Mouse (Mus musculus) stomach, postnatal 0 days (tissue): Measurements from ENCODE around the gene Pfdn2. TPM values are rescaled to one million over a fixed set of nuclear protein-coding genes. Genes with fewer than 3 reads are reported as not detected.

ENCODE experiments used
- ATAC-seq: fragments of 200-750 bp; cut with Nextera tagmentation; 2 replicates; pipeline ENCODE4 v1.8.0; 2017; ENCODE audit not compliant: low FRiP score, low TSS enrichment
- DNase-seq: peaks from one replicate; pipeline ENCODE4 v3.0.0-alpha.2; 2016; ENCODE audit warnings: low spot score
- H3K27ac ChIP-seq: fragments of 300-500 bp; sonication (generic); replicated peaks from 2 replicates; pipeline ENCODE4 v1.5.1; 2014; ENCODE audit warnings: mild to moderate bottlenecking, control low read depth
- H3K27me3 ChIP-seq: fragments of 300-500 bp; sonication (generic); 2 replicates; pipeline ENCODE4 v1.6.1; 2014; ENCODE audit warnings: low read length; ENCODE audit not compliant: control insufficient read depth, insufficient read depth
- H3K36me3 ChIP-seq: fragments of 300-500 bp; sonication (generic); 2 replicates; pipeline ENCODE4 v1.6.1; 2014; ENCODE audit warnings: low read length, mixed read lengths; ENCODE audit not compliant: control insufficient read depth, insufficient read depth
- H3K4me1 ChIP-seq: fragments of 300-500 bp; sonication (generic); replicated peaks from 2 replicates; pipeline ENCODE4 v1.6.1; 2014; ENCODE audit warnings: antibody characterized with exemption; ENCODE audit not compliant: control insufficient read depth, insufficient read depth
- H3K4me2 ChIP-seq: fragments of 300-500 bp; sonication (generic); replicated peaks from 2 replicates; pipeline ENCODE4 v1.6.1; 2014; ENCODE audit warnings: low read depth, mild to moderate bottlenecking, control low read depth, moderate library complexity
- H3K4me3 ChIP-seq: fragments of 300-500 bp; sonication (generic); 2 replicates; pipeline ENCODE4 v1.5.1; 2014; ENCODE audit warnings: low read depth, low read length, control low read depth
- H3K9ac ChIP-seq: fragments of 300-500 bp; sonication (generic); 2 replicates; pipeline ENCODE4 v1.6.1; 2014; ENCODE audit warnings: mild to moderate bottlenecking, low read length, control low read depth, mixed read lengths
- H3K9me3 ChIP-seq: fragments of 300-500 bp; sonication (generic); 2 replicates; pipeline ENCODE4 v1.6.1; 2016; ENCODE audit warnings: low read length; ENCODE audit not compliant: control insufficient read depth
- CTCF ChIP-seq: IDR thresholded peaks from 2 replicates; pipeline ENCODE4 v1.5.1; 2016; ENCODE audit warnings: antibody characterized with exemption, low read depth, mild to moderate bottlenecking, moderate library complexity
- EP300 ChIP-seq: optimal IDR thresholded peaks from 2 replicates; pipeline ENCODE3; 2016; ENCODE audit warnings: antibody characterized with exemption
- WGBS: fragments of 180-500 bp; shearing (Covaris S2); extraction: QIAGEN DNeasy Blood & Tissue Kit; methylation state at CpG from one replicate; pipeline ENCODE4 v1.1.7; 2014; 5-methylcytosine and 5-hydroxymethylcytosine counted together
- polyA plus RNA-seq: library from polyadenylated mRNA; unstranded; fragments of >200 nt; fragmentation: Nextera tagmentation; extraction: Ambion mirVana; gene quantifications from 2 replicates; pipeline ENCODE4 v1.2.1, GENCODE M21; 2015

Gene Pfdn2
- polyA plus RNA-seq, 1 experiment from 2014 or later = 71.1 TPM

DNA sequence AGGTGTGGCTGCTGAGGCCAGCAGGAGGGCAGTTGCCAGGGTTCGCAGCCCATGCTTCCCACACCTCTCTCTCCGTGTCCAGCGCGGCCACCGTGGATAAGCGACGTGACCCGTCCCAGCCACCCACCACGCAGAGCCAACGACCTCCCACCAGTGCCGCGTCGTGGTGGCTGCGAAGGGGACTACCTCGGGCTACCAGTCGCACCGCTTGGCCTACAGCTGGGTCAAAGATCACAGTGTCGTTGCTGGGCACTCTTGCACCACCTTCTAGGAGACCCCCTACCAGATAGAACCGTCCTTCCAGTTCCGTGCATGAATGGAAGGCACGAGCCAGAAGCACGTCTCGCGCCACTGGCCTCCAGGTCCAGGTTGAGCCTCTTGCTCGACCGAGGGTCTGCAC is 14.8 kb downstream of the Pfdn2 start:
- no peak for TF ChIP-seq EP300
- no peak for TF ChIP-seq CTCF
- Histone ChIP-seq H3K27ac (no peak overlapping the region), H3K36me3 (peaks cover 4% of the 10 kb centered on the region; the same call in 1 of the 2 replicates)

DNA sequence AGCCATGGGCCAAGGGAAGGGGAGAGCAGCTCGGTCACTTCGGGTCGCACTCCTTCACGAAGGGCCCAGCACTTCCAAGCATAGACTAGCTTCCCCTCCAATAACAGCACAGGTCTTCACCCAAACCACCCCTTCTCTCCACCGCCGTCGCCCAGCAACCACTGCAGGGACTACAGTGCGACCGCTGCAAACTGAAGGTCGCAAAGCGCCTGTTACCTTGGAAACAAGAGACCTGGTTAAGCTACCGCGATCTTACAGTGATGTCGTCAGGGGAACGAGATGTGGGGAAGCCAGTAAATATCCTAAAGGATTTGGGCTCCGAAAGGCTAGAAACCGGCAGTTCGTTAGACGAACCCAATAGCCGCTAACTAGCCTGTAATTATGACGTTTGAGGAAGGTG is 15.2 kb downstream of the Pfdn2 start, which contains the start of gene Klhdc9:
Gene Klhdc9, minus strand, starts transcription at position 143 of the 400 bp plus-strand sequence.
- no peaks in the 10 kb centered on the region for H3K9me3 ChIP-seq

More for the DNA sequence above, 14.8 kb downstream of the Pfdn2 start:
- H3K9me3 ChIP-seq = no peaks in the 10 kb centered on the region
- H3K4me2 ChIP-seq = peak overlapping the region; percentile 60
- DNase-seq (no peak), ATAC-seq (peak; percentile 31)
- H3K4me3 ChIP-seq = peak overlapping the region; percentile 45
- peak overlapping the region; percentile 63 for H3K9ac ChIP-seq
- WGBS = 10% methylated on average over 26 of the region's 26 CpGs
- H3K27me3 ChIP-seq = no peaks in the 10 kb centered on the region
- H3K4me1 ChIP-seq = no peaks in the 10 kb centered on the region

DNA sequence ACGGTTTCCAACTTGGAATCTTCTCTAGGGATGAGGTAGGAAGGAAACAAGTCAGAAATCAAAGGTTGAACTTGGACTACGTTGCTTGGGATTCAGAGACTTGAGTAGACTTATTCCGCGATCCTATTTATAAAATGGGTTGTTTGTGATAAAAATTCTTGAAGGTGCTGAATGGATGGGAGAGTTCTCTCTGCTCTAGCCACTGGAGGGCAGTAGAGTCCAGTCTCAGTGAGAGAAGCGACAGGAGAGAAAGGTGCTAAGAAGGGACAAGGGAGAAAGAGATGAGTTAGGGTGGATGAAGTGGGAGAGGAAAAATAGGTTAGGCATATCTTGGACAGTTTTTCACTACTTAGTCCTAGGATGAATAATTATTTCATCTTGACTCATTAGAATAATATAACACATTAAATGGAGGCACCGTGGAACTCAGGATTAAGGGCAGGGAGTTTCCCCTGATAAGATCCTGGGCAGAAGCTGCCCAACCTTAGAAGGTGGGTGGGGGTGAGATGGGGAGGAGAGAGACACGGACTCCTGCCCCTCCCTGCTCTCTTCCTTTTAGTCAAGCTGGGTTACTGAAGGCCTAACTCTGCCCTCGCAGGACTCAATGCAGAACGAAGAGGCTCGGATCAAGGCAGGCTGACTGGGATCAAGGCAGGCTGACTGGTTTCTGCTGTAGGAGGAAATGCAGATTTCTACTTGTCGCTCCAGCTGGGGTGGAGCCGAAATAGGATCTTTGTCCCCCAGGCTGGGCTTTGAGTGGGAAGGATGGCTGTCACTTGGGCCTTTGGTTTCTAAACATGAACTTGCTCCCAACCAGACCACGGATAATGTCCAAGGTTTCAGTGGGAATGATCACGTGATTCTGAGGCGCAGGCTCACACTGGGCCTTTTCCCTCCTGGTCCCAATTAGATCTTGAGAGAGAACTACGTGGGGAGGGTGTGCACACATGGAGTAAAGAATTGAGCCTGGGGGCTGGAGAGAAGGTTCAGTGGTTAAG is 15.9 kb downstream of the Pfdn2 start:
- H3K4me3 ChIP-seq = peak overlapping the region; percentile 45
- peak overlapping the region; percentile 60 for H3K4me2 ChIP-seq
- 28% methylated on average over 16 of the region's 16 CpGs for WGBS
- H3K27me3 ChIP-seq = no peaks in the 10 kb centered on the region
- no peaks in the 10 kb centered on the region for H3K9me3 ChIP-seq
- peaks cover 2% of the 10 kb centered on the region; the same call in 1 of the 2 replicates for H3K36me3 ChIP-seq
- H3K4me1 ChIP-seq = no peaks in the 10 kb centered on the region
- TF ChIP-seq CTCF = peak; percentile 96
- TF ChIP-seq EP300 = no peak
- peak; percentile 76 for DNase-seq
- peak overlapping the region; percentile 59 for H3K9ac ChIP-seq
- peak; percentile 65; the same call in 1 of the 2 replicates for ATAC-seq
- peak overlapping the region; percentile 72; the same call in 1 of the 2 replicates for H3K27ac ChIP-seq

More for the DNA sequence above, 15.2 kb downstream of the Pfdn2 start, which contains the start of gene Klhdc9:
- Histone ChIP-seq H3K9ac (peak within 1 kb of the TSS; percentile 63), H3K4me1 (no peaks in the 10 kb centered on the region), H3K27ac (peak within 1 kb of the TSS; percentile 72; the same call in 1 of the 2 replicates), H3K4me2 (peak within 1 kb of the TSS; percentile 60), H3K36me3 (peaks cover 4% of the 10 kb centered on the region; the same call in 1 of the 2 replicates), H3K27me3 (no peaks in the 10 kb centered on the region), H3K4me3 (peak within 1 kb of the TSS; percentile 45)
- 1% methylated on average over 21 of the region's 21 CpGs for WGBS
- no peak for TF ChIP-seq CTCF
- no peak for TF ChIP-seq EP300
- DNase-seq (peak; percentile 88), ATAC-seq (peak; percentile 94)

DNA sequence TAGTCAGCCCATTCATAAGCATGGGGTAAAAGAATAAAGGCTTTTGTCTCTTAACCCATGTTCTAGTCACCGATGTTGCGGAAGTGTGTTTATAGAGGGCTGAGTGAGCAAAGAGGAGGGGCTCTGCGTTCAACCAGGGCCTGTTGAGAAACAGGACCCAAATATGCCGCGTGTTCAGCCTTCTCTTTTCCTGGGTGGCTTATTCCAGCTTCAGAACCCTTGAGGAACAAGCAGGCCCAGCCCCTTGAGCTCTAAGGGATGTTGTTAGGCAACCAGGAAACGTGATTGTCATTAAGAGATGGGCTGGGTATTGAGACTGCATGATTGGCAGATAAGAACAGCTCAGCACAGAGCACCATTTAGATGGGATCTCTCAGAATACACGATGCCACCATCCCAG is 20.5 kb downstream of the Pfdn2 start:
- TF ChIP-seq CTCF = no peak
- no peak for TF ChIP-seq EP300
- ATAC-seq (no peak), DNase-seq (no peak)
- 47% methylated on average over 7 of the region's 7 CpGs for WGBS
- H3K27me3 ChIP-seq = no peaks in the 10 kb centered on the region
- H3K4me3 ChIP-seq = no peak overlapping the region
- peak overlapping the region; percentile 56; the same call in 1 of the 2 replicates for H3K27ac ChIP-seq
- H3K36me3 ChIP-seq = no peaks in the 10 kb centered on the region
- no peaks in the 10 kb centered on the region for H3K4me1 ChIP-seq
- H3K9ac ChIP-seq = no peak overlapping the region
- no peaks in the 10 kb centered on the region for H3K9me3 ChIP-seq
- no peak overlapping the region for H3K4me2 ChIP-seq

DNA sequence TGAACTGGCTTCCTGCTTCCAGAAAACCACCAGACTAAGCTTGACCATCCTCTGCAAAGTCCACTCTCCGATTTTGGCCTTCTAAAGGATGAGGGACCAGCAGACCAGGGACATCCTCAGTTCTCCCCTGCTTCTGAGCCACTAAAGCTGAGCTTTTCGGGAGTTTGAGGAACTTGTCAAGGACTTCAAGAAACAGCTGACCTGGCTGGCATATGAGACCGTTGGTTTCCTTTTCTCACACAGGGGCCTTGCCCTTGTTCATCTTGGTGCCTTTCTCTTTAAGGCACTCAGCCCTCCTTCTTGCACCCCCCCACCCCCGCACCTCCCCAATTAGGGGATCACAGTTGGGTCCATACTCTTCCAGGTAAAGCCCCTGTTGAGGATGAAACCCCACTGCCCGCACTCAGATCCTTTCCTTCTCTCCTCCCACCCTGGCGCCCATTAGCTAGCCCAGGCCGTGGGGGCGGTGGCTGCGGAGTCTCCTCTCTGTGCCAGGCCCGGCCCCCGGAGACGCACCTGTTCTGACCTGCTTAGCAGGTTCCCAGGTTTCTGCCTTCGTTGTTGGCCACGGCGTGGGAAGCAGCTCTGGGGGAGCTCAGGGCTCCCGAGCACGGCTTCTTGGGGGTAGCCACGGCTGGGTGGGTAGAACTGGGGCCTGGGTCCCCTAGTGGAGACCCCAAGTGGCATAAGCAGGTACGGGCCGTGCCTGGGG is 24.5 kb downstream of the Pfdn2 start, which contains the start of gene Nectin4:
Gene Nectin4, plus strand, starts transcription at position 255 of the 712 bp plus-strand sequence.
- Histone ChIP-seq H3K4me1 (0 out of 2 replicates have a peak, but pooled peaks cover 7% of the 10 kb centered on the region), H3K9me3 (no peaks in the 10 kb centered on the region), H3K4me2 (peak within 1 kb of the TSS; percentile 51), H3K27ac (peak within 1 kb of the TSS; percentile 91), H3K9ac (peak within 1 kb of the TSS; percentile 66), H3K36me3 (no peaks in the 10 kb centered on the region), H3K27me3 (no peaks in the 10 kb centered on the region), H3K4me3 (peak within 1 kb of the TSS; percentile 35)
- ATAC-seq = peak; percentile 83
- no peak for TF ChIP-seq EP300
- no peak for TF ChIP-seq CTCF
- peak; percentile 90 for DNase-seq
- 32% methylated on average over 20 of the region's 20 CpGs for WGBS
